Mouse (Mus musculus) embryo, embryonic 11 days (tissue): ENCODE results near the gene Fasn.
"Not testable (repeated sequence)": the region's sequence is repeated elsewhere in the genome, so short reads cannot be mapped to it uniquely, and the experiment has no call there.

Experiments used
- DNase-seq: peaks from one replicate; pipeline ENCODE4 v3.0.0-alpha.2; 2015

Gene Fasn

DNA sequence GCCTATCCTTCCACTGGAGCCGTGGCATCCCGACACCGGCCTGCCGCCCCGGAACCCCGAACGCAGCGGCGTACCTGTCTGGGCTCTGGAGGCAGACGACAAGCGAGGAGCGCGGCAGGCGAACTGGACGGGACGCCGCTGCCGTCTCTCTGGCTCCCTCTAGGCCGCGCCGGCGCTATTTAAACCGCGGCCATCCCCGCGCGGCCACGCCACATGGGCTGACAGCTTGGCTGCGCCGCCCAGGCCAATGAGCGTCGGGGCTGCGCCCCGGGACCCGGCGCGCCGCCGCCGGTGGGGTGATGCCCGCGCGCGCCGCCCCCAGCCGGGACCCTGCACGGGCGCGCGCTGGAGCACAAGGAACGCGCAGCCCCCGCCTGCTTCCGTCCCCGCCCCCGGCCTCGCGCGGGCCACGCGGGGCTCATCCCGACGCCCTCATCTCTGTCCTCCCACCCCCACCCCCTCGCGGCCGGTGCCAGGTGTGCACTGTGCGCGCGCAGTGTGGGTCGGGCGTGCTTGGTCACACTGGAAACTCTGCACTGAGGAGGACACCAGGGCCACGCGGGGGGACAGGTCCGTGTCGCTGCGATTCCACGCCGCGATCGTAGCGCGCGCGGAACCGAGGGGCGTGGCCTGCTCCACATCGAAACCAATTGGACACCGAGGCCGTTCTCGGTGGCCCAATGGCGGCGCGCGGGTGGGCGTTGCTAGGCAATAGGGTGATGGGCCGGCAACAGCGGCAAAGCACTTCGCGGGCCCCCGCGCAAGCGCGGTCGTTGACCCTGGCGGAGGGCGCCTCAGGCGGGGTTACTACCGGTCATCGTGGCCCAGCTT is at the start of gene Fasn:
Gene Fasn, minus strand, starts transcription at position 592 of the 831 bp plus-strand sequence.
- peak; percentile 99 for DNase-seq

DNA sequence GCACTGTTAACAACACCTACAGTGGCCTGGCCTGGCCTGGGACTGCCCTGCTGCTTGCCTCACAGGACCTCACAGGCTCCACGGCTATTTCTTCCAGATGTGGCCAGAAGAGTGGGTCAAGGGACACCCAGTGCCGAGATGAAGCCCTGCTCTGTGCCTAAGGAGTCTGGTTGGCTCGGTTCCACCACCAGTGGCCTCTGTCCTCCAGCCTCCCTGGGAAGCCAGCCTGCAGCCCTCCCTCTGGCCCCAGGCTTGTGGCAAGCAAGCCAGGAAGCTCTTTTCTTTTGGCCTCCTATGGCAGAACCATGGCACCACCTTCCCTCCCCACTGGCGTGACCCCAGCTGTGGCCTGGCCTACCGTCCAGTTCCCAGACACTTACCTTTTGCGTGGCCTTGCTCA is 48.9 kb upstream of the Fasn start:
- DNase-seq, result peak; percentile 7

DNA sequence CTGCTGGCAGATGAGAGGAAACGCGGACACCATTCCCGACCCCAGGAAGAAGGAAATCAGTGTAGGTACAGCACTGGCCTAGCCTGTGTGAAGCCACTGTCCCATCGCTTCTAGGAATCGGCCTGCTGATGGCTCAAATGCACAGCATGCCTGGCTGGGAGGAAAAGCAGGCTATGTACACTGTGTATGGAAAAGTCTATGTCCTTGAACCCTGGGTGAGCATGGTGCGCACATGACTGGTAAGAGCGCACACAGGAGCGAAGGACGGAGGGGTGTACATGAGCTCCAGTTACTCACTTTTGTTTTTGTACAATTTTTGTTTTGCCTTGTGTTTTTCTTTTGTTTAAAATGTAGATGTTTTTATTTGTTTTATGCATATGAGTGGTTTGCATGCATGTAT is 47.2 kb upstream of the Fasn start:
- DNase-seq, result no peak

DNA sequence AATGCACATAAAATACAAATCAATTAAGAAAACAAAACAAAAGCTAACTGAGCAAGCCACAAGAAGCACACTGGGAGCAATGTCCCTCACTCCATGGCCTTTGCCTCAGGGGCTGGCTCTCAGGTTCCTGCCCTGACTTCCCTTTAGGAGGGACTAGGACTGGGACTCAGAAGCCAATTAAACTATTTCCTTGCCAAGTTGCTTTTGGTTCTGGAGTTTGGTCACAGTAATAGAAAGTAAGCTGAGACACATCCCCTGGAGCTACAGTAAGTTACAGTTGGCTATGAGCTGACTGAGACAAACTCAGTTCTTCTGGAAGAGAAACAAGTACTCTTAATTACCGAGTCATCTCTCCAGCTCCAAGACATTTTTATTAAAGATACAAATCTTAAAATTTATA is 41.5 kb upstream of the Fasn start:
- DNase-seq, result no peak

DNA sequence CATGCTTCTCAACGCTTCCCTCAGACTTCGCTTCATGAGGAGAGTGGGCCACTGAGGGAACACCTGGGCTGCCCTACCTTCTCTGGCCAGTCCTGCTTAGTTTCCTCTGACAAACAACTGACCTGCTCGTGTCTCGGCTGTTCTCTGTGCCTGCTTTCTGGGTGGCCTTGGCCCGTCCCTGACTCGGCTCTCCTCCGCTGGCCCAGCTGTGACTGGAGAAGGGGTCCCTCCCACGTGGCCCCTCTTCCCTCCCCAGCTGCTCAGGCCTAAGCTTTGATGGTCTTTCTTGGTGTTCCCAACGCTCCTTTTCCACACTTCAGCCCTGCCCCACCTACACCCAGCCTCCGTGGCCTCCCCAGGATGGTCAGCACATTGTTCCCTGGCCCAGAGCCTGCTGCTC is 38.5 kb upstream of the Fasn start:
- no peak for DNase-seq

DNA sequence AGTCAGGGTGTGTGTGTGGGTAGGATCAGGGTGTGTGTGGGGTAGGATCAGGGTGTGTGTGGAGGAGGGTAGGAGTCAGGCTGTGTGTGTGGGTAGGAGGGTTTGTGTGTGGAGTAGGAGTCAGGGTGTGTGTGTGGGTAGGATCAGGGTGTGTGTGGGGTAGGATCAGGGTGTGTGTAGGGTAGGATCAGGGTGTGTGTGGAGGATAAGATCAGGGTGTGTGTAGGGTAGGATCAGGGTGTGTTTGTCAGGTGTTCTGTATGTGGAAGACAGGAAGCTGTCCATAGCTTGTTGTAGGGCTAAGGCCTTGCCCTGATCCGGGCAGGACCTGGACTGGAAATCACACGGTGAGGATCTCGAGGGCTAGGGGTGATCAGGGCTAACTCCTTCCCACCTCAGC is 31.6 kb upstream of the Fasn start:
- not testable (repeated sequence) for DNase-seq

DNA sequence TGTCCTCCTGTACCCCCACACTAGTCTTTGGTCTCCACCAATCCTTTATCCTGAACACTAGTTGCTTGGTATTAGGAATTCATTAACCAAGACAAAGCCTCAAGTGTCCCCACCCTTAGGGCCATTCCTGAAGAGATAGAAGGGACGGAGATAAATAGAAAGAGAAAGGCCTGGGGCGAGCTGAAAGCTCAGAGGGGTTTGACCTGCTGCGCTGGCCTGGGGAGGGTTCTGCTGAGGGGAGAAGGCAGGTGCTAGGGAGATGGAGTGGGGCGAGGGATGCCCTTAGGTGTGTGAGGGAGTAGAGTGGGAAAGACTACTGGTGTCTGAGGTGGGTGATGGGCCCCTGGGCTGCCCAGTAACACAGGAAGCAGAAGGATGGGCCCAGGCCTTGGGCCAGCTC is 29.4 kb upstream of the Fasn start:
- no peak for DNase-seq

DNA sequence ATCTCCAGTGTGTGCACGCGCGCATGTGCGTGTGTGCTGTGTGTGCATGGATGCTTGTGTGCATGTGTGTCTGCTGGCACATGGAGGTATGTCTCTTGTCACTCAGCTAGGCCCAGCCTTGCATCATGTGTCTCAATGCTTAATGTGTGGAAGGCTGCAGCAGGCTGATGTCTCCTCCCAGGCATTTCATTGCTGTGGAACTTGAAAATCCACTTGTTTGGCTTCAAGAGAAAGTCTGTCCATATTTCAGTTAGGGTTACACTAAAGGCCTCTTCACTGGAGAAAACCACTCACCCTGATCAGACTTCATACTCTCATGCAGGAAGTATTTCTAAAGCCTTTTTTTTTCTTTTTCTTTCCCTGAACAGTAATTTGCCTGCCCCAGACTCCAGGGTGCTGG is 28.8 kb upstream of the Fasn start:
- DNase-seq, result no peak

DNA sequence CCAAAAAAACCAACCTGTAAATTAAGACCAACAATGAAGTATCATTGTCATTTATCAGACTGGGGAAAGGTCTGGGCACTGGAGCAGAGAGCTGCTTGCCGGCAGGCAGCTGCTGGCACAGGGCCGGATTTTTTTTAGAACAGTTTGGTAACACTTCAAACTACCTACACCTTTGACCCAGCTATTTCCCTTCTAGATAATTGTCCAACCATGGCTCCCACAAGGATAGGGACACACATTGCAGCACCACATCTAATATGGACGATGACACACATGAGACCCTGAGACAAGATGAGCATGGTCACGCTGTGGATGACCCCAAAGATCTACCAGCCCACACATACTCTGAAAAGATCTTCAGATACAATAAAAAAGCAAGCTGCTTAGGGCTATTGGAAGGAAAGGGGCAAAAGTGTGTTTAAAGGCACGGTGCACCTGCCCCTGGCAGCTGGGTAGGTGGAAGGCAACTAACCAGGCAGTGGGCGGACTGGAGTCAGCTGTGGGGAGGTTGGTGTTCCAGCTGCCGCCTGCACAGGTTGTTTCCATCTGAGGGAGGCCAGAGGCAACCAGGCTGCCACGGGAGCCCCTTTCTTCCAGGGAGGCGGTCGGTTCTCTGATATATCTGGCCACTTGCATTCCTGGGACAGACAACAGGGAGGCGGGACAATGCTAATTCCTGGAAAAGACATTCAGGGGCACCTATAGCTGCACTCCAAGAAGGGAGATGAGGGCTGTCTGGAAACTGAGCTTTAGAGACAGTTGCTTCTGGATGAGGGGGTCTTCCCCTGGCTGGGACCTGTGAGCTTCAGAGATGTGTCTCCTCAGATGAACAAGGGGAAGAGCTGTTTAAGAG is 28.0 kb upstream of the Fasn start:
- no peak for DNase-seq

DNA sequence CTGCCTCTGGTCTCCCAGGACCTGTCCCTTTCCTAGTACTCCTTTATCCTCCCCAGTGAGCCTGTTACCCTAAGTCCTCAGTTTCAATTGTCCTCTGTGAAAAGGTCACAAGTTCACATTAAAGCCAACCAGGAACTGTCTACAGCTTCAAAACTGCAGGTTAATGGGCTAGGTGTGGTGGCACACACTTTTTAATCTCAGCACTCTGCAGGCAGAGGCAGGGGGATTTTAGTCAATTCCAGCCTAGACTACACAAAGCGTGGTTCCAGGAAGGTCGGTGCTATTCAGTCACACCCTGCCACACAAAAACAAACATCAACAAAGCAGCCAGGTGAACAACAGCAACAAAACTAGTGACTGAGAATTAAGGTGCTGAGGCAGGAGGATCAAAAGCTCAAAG is 27.2 kb upstream of the Fasn start:
- DNase-seq, result no peak

DNA sequence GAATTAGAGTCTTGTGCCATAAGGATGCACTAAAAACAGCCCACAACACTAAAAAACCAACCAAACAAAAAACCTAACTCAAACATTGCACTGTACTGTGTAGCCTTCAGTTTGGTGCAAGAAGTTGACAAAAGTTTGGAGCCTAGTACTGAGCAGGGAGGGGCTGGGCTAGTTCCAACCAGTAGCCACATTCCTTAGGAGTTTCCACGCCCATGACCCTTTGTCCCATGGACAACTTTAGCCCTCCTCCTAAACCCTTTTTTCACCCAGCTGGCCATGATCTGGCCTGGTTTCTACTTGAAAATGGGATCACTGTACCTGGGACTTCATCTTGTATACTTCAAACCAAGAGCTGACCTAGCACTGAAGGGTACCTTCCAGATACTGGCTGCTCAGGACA is 26.8 kb upstream of the Fasn start:
- DNase-seq, result no peak

DNA sequence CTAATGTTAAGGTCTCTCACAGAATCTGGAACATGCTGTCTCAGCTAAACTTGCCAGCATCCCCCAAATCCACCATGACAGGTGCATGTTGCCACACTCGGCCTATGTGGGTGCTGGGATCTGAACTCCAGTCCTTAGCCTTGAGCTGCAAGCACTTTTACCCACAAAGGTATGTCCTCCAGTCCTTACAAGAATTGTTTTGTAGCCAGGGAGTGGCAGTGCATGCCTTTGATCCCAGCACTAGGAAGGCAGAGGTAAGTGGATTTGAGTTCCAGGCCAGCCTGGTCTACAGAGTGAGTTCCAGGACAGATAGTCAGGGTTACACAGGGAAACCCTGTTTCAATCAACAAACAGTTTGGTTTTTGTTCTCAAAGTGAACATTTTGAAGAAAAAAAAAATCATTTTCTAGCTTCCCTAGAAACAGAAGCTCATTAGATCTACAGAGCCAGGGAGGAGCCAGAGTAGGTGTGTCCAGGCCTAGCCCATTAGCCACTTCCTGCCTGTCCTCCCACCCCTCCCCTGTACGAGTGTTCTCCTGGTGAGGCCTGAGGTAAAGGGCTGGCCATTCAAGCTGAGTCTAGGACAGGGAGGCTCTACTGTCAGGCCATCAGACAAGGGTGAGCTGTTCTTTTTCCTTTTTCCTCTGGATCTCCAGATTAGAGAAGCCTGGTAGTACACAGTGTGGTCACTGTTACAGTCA is 26.1 kb upstream of the Fasn start:
- no peak for DNase-seq

DNA sequence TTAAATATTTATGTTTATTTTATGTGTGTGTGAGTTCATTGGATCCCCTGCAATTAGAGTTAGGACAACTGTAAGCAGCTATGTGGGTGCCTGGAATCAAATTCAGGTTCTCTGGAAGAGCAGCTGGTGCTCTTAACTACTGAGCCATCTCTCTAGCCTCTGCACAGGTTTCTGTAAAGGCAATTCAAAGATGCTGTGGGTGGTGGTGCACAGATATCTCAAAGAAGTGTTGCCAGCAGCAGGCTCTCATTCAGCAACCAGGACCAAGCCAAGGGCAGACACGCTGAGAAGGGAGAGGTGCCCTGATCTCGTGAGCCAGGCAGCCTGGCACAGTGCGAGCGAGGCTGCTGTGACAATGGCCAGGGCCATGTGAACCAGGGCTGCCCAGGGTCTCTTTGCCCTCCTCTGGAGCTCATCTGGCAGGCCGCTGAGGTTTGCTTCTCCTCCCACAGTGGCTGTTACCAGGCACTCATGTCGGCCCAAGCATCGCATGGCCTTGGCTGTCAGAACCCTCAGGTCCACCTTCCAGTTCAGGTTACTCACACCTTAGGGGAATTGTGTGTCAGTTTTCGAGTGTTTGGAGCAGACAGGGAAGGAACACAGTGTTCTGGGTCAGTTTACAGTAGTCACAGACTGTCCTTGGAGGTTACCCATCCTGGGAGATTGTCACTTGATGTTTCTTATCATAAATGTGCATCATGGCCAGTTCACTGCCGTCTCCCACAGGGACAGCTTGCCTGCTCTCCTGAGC is 22.6 kb upstream of the Fasn start:
- DNase-seq, result no peak

DNA sequence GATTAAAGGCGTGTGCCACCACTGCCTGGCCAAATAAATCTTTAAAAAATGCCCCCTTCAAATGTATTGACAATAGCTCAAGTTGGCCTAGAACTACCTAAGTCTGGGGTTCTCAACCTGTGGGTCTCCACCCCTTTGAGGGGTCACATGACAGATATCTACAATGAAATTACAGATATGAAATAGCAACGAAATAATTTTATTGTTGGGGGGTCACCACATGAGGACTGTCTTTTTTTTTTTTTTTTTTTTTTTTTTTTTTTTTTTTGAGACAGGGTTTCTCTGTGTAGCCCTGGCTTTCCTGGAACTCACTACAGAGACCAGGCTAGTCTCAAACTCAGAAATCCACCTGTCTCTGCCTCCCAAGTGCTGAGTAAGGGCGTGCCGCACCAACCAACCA is 20.0 kb upstream of the Fasn start:
- no peak for DNase-seq

DNA sequence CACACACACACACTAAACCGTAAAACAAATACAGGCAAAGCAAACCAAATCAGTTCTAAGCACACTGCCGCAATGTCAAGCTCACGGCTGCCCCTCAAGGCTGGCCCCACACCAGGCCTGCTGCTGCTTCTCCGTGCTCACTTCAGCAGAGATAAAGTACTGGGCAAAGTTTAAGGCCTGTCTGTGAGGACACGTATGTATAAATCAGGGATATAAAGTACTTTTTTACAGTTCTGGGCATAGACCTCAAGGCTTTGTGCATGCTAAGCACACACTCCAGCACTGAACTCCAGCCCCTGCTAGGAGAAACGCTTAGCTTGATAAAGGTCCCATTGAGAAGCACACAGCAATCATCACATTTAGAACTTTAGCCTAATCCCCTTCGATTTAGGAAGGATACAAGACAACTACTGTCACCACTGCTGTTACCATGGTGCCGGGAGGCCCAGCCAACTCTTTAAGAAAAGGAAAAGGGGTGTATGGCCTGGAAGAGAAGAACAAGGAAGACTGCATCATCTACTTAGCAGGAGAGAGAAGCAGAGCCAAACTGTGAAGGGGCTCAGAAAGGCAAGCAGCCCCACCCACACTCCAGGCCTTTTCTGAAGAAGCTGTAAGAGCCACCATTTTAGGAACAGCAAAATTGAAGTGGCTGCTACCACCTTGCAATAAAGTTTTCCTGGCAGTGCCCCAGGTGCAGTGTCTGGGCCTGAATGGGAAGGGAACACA is 9.4 kb upstream of the Fasn start:
- no peak for DNase-seq

DNA sequence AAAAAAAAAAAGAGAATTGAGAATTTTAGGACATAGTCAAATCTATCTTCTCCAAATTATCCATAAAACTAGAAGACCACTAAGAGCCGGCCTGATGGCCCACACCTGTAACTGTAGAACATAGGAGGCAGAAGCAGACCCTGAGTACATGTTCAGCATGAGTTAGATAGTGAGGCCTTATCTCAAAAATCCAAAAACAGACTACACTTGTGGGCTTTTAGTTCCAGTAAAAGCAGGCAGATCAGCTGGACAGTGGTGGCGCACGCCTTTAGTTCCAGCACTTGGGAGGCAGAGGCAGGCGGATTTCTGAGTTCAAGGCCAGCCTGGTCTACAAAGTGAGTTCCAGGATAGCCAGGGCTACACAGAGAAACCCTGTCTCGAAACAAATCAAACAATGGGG is 8.6 kb upstream of the Fasn start:
- not testable (repeated sequence) for DNase-seq

DNA sequence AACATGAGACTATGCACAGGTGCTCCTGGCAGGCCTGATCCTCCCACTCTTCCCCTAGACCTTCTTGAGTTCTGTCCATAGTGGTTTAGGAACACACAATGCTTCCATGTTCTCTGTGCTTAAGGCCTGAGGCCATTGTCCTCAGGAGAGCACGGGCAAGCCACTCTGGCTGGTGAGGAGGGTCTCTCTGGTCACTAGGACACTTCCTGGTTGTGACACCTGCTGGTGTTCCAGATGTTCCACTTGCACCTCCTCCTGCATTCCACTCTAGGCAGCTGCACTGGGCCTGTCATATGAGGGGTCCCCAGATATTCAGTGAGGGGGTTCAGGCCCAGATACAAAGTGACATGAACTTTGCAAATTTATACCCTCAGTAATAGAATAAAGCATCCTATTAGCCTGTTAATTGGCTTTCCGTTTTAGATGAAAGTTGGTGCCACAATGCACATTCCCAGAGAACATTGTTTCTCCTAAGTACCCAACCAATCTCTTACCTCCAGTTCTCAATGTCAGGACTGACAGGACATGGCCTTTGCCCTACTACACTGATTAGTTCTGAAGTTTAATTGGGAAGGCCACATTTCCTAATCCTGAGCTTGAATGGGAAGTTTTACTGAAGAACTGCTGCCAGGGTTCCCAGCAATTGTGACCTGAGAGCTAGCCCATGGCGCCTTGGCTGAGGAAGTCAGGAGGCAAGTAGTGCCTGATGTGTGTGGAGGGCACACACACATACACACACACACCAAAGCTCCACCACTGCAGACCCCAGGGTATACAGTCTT is 7.5 kb upstream of the Fasn start:
- no peak for DNase-seq

DNA sequence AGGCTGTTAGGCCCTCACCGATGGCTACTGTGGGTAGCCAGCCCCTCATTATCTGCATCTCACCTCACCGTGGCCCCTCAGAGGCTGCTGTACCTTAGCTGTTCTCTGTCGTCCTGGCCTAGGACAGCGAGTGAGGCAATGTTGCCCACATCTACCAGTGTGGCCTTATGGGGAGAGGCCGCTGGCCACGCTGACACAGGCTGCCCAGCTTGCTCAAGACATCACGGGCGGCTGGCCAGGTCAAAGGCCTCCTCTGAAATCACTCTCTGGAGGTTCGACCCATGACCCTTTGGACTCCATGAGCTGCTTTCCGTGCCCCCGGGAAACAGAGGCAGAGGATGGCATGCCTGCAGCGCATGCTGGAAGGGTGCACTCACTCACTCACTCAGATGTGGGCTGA is 6.3 kb upstream of the Fasn start:
- DNase-seq, result no peak

DNA sequence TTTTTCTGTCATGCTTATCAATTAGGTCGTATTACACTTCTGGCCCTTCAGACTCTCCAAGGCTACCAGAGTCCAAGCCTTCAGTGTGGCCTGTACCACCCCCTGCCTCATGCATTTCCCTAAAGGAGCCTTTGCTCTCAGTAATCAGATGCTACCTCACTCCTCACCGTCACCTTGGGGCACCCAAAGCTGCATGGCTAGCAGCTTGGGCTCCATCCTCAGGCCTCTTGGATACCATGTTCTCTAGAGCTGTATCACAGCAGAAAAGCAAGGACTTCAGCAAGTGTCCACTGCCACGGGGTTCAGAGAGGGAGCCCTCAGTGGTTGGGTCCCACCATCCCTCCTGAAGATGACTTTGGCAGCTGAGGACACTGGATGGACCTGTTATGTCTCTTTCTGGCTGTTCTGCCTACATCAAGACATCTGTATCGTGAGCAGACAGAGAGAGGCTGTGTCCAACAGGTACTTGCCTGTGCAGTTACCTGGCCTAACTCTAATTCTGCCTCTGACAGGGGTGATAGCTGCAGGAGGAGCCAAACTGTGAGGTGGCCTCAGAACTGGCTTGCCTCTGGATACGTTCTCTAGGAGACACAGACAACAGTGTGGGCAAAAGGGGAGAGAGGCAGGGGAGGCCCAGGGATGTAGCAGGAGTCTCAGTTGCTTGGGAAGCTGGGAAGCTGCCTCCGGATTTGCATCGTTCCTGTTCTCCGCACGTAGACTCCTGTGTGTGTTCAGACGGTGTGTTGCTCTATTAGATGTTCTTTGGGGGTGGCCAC is 5.6 kb upstream of the Fasn start:
- DNase-seq, result no peak

DNA sequence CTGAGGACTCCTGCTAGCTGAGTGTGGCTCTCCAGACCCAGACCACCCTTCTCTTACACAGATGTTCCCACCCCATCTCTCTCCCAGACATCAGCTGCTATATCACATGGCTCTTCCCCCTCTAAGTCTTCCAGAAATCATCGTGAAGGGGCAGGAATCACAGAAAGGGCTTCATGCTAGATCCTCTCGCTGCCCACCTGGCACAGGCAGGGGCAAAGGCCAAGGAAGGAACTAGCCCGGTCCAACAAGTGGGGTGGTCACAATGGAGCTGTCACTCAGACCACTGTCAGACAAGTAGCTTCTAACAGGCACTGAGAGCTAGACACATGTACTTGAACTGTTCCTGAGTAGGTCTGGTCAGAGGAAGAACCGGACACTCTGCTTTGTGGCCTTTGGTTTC is 4.1 kb upstream of the Fasn start:
- DNase-seq, result no peak
